Mouse (Mus musculus) lung, postnatal 14 days (tissue): Measurements from ENCODE around the gene Tkt.
"Not testable (repeated sequence)": the region's sequence is repeated elsewhere in the genome, so short reads cannot be mapped to it uniquely, and the experiment has no call there.

ENCODE experiments used
- DNase-seq: peaks from one replicate; pipeline ENCODE4 v3.0.0; 2021

The Tkt gene

GRCm38 (mm10) chr14:30556651-30557050 lies 8.5 kb downstream of the Tkt start:
- DNase-seq, result no peak

GRCm38 (mm10) chr14:30557730-30558129 lies 9.6 kb downstream of the Tkt start:
- DNase-seq, result no peak

GRCm38 (mm10) chr14:30559321-30559850 lies 11.2 kb downstream of the Tkt start:
- no peak for DNase-seq

GRCm38 (mm10) chr14:30560803-30561389 lies 12.7 kb downstream of the Tkt start:
- no peak for DNase-seq

- no peak for DNase-seq
Measured at GRCm38 (mm10) chr14:30561470-30562187, 13.5 kb downstream of the Tkt start.

GRCm38 (mm10) chr14:30562343-30562742 lies 14.2 kb downstream of the Tkt start:
- DNase-seq, result no peak

GRCm38 (mm10) chr14:30564451-30564850 lies 16.3 kb downstream of the Tkt start:
- DNase-seq, result peak; percentile 63

GRCm38 (mm10) chr14:30566317-30566716 lies 18.2 kb downstream of the Tkt start:
- DNase-seq, result no peak

GRCm38 (mm10) chr14:30568016-30568415 lies 19.9 kb downstream of the Tkt start:
- no peak for DNase-seq

- DNase-seq, result peak; percentile 43
Measured at GRCm38 (mm10) chr14:30570303-30570702, 22.1 kb downstream of the Tkt start.

- no peak for DNase-seq
Measured at GRCm38 (mm10) chr14:30572253-30572652, 24.1 kb downstream of the Tkt start.

- no peak for DNase-seq
Measured at GRCm38 (mm10) chr14:30573235-30573634, 25.1 kb downstream of the Tkt start.

GRCm38 (mm10) chr14:30573983-30574584 lies 25.9 kb downstream of the Tkt start:
- DNase-seq, result peak; percentile 85

GRCm38 (mm10) chr14:30575791-30576190 lies 27.6 kb downstream of the Tkt start:
- no peak for DNase-seq

GRCm38 (mm10) chr14:30576260-30576659 lies 28.1 kb downstream of the Tkt start:
- DNase-seq, result no peak

GRCm38 (mm10) chr14:30577303-30578062 lies 29.3 kb downstream of the Tkt start:
- not testable (repeated sequence) for DNase-seq

GRCm38 (mm10) chr14:30579180-30579579 lies 31.0 kb downstream of the Tkt start:
- DNase-seq, result no peak

GRCm38 (mm10) chr14:30579882-30580281 lies 31.7 kb downstream of the Tkt start:
- DNase-seq, result no peak

- no peak for DNase-seq
Measured at GRCm38 (mm10) chr14:30581238-30581637, 33.1 kb downstream of the Tkt start.

- no peak for DNase-seq
Measured at GRCm38 (mm10) chr14:30584077-30584476, 35.9 kb downstream of the Tkt start.

- no peak for DNase-seq
Measured at GRCm38 (mm10) chr14:30584497-30585251, 36.5 kb downstream of the Tkt start.

GRCm38 (mm10) chr14:30585323-30585722 lies 37.2 kb downstream of the Tkt start:
- no peak for DNase-seq
